Mouse (Mus musculus) liver, embryonic 11.5 days (tissue): ENCODE data around the gene Hcfc1. TPM values are rescaled to one million over a fixed set of nuclear protein-coding genes. Genes with fewer than 3 reads are reported as not detected.

Experiments used
- ATAC-seq: fragments of 200-750 bp; cut with Nextera tagmentation; replicated peaks from 2 replicates; pipeline ENCODE4 v1.8.0; 2017; ENCODE audit warnings: moderate number of reproducible peaks, mild to moderate bottlenecking, moderate TSS enrichment, moderate library complexity; ENCODE audit not compliant: low FRiP score
- DNase-seq: peaks from one replicate; pipeline ENCODE4 v3.0.0-alpha.2; 2017; ENCODE audit warnings: low spot score
- H3K27ac ChIP-seq: fragments of 300-500 bp; sonication (generic); 2 replicates; pipeline ENCODE4 v1.5.1; 2014; ENCODE audit warnings: mild to moderate bottlenecking, low read depth, low read length, control low read depth
- H3K27me3 ChIP-seq: fragments of 300-500 bp; sonication (generic); replicated peaks from 2 replicates; pipeline ENCODE4 v1.6.1; 2014; ENCODE audit warnings: low read length, mixed read lengths; ENCODE audit not compliant: control insufficient read depth, insufficient read depth
- H3K36me3 ChIP-seq: fragments of 300-500 bp; sonication (generic); 2 replicates; pipeline ENCODE4 v1.6.1; 2014; ENCODE audit warnings: mild to moderate bottlenecking, low read length, moderate library complexity, mixed read lengths; ENCODE audit not compliant: control insufficient read depth, insufficient read depth
- H3K4me1 ChIP-seq: fragments of 300-500 bp; sonication (generic); replicated peaks from 2 replicates; pipeline ENCODE4 v1.6.1; 2014; ENCODE audit warnings: low read length, mixed read lengths; ENCODE audit not compliant: control insufficient read depth, insufficient read depth
- H3K4me2 ChIP-seq: fragments of 300-500 bp; sonication (generic); 2 replicates; pipeline ENCODE4 v1.6.1; 2014; ENCODE audit warnings: mild to moderate bottlenecking, control low read depth, moderate library complexity
- H3K4me3 ChIP-seq: fragments of 300-500 bp; sonication (generic); 2 replicates; pipeline ENCODE4 v1.5.1; 2014; ENCODE audit warnings: low read depth, low read length, control low read depth
- H3K9ac ChIP-seq: fragments of 300-500 bp; sonication (generic); 2 replicates; pipeline ENCODE4 v1.6.1; 2014; ENCODE audit warnings: low read depth, low read length, control low read depth
- H3K9me3 ChIP-seq: fragments of 300-500 bp; sonication (generic); 2 replicates; pipeline ENCODE4 v1.6.1; 2016; ENCODE audit warnings: low read length, inconsistent platforms, mixed read lengths; ENCODE audit not compliant: control insufficient read depth
- WGBS: fragments of 180-500 bp; shearing (Covaris S2); extraction: QIAGEN DNeasy Blood & Tissue Kit; methylation state at CpG from one replicate; pipeline ENCODE4 v1.1.7; 2014; 5-methylcytosine and 5-hydroxymethylcytosine counted together
- polyA plus RNA-seq: library from polyadenylated mRNA; unstranded; fragments of >200 nt; fragmentation: Nextera tagmentation; extraction: Ambion mirVana; gene quantifications from 2 replicates; pipeline ENCODE4 v1.2.1, GENCODE M21; 2014

The Hcfc1 gene
- polyA plus RNA-seq, 1 experiment from 2014 or later: 72.8 TPM

GRCm38 (mm10) chrX:73954988-73955387, 11.2 kb downstream of the Hcfc1 start:
- 91% methylated on average over 6 of the region's 6 CpGs for WGBS

GRCm38 (mm10) chrX:73952603-73953002, 13.6 kb downstream of the Hcfc1 start:
- ATAC-seq: no peak
- WGBS: 88% methylated on average over 5 of the region's 5 CpGs

More at GRCm38 (mm10) chrX:73954988-73955387, 11.2 kb downstream of the Hcfc1 start:
- H3K4me2 ChIP-seq: no peak overlapping the region
- no peaks in the 10 kb centered on the region for H3K9me3 ChIP-seq
- H3K27me3 ChIP-seq: no peaks in the 10 kb centered on the region; the same call in 1 of the 2 replicates
- no peaks in the 10 kb centered on the region for H3K4me1 ChIP-seq
- no peak overlapping the region for H3K9ac ChIP-seq
- ATAC-seq (no peak), DNase-seq (no peak)
- H3K27ac ChIP-seq: no peak overlapping the region
- peaks cover 69% of the 10 kb centered on the region for H3K36me3 ChIP-seq
- H3K4me3 ChIP-seq: no peak overlapping the region

GRCm38 (mm10) chrX:73949341-73949740, 16.8 kb downstream of the Hcfc1 start:
- DNase-seq (no peak), ATAC-seq (no peak)
- WGBS: 87% methylated on average over 10 of the region's 10 CpGs
- H3K4me2 ChIP-seq: no peak overlapping the region
- H3K27me3 ChIP-seq: no peaks in the 10 kb centered on the region
- H3K4me3 ChIP-seq: no peak overlapping the region
- H3K9ac ChIP-seq: no peak overlapping the region
- peaks cover 63% of the 10 kb centered on the region for H3K36me3 ChIP-seq
- H3K9me3 ChIP-seq: no peaks in the 10 kb centered on the region
- H3K4me1 ChIP-seq: no peaks in the 10 kb centered on the region
- no peak overlapping the region for H3K27ac ChIP-seq

More at GRCm38 (mm10) chrX:73952603-73953002, 13.6 kb downstream of the Hcfc1 start:
- Histone ChIP-seq H3K4me3 (no peak overlapping the region), H3K27me3 (no peaks in the 10 kb centered on the region), H3K4me2 (no peak overlapping the region), H3K36me3 (peaks cover 66% of the 10 kb centered on the region), H3K27ac (no peak overlapping the region), H3K4me1 (no peaks in the 10 kb centered on the region), H3K9ac (no peak overlapping the region), H3K9me3 (no peaks in the 10 kb centered on the region)
- DNase-seq: no peak

DNA sequence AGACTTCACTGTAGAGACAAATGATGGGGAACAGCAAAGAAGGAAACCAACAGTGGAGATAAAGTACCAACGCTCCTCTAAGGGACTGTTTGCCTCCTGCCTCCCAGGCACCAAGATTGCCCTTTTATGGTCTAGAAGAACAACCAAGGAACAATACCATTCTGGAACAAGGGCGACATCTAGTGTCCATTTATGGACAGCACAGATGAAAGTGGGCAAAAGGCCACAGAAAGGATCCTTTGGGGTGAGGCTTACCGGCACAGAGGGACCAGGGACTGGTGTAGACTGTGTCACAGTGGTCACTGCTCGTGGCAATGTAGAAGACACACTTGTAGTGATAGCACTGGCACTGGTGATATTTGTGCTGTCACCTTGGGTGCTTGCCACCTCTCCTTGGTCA, 17.5 kb downstream of the Hcfc1 start:
- no peak overlapping the region for H3K4me2 ChIP-seq
- H3K9me3 ChIP-seq: no peaks in the 10 kb centered on the region
- H3K27me3 ChIP-seq: no peaks in the 10 kb centered on the region
- ATAC-seq: peak; percentile 29; the same call in 1 of the 2 replicates
- H3K27ac ChIP-seq: no peak overlapping the region
- WGBS: 37% methylated on average over 4 of the region's 4 CpGs
- H3K36me3 ChIP-seq: peaks cover 62% of the 10 kb centered on the region
- DNase-seq: no peak
- no peak overlapping the region for H3K9ac ChIP-seq
- no peak overlapping the region for H3K4me3 ChIP-seq
- no peaks in the 10 kb centered on the region for H3K4me1 ChIP-seq

GRCm38 (mm10) chrX:73946896-73947295, 19.3 kb downstream of the Hcfc1 start:
- Histone ChIP-seq H3K4me3 (no peak overlapping the region), H3K9ac (no peak overlapping the region), H3K36me3 (peaks cover 52% of the 10 kb centered on the region), H3K27me3 (no peaks in the 10 kb centered on the region), H3K4me1 (no peaks in the 10 kb centered on the region), H3K4me2 (no peak overlapping the region), H3K9me3 (no peaks in the 10 kb centered on the region), H3K27ac (no peak overlapping the region)
- 82% methylated on average over 6 of the region's 6 CpGs for WGBS
- DNase-seq: no peak
- no peak for ATAC-seq

DNA sequence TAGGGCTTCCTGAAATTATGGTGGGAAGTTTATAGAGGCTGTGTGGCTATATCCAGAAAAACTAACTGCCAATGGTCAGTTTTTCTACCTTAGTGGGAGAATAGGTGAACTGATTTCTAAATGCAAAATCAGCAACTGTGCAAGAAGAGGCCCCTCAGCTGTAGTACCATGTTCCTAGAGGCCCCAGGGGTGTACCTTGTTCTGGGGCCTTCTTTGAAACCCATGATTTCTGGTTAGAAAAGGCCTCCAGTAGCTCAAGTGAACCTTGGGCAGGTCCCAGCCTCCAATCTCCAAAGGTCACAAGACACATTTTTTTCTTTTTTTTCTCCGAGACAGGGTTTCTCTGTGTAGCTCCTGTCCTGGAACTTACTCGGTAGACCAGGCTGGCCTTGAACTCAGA, 23.9 kb downstream of the Hcfc1 start:
- H3K4me1 ChIP-seq: no peaks in the 10 kb centered on the region
- no peak for ATAC-seq
- H3K4me3 ChIP-seq: no peak overlapping the region
- WGBS: 82% methylated on average over 2 of the region's 2 CpGs
- no peaks in the 10 kb centered on the region for H3K9me3 ChIP-seq
- no peak overlapping the region for H3K27ac ChIP-seq
- no peaks in the 10 kb centered on the region for H3K27me3 ChIP-seq
- no peak overlapping the region for H3K4me2 ChIP-seq
- H3K9ac ChIP-seq: no peak overlapping the region
- H3K36me3 ChIP-seq: peaks cover 26% of the 10 kb centered on the region; the same call in 1 of the 2 replicates
- no peak for DNase-seq

DNA sequence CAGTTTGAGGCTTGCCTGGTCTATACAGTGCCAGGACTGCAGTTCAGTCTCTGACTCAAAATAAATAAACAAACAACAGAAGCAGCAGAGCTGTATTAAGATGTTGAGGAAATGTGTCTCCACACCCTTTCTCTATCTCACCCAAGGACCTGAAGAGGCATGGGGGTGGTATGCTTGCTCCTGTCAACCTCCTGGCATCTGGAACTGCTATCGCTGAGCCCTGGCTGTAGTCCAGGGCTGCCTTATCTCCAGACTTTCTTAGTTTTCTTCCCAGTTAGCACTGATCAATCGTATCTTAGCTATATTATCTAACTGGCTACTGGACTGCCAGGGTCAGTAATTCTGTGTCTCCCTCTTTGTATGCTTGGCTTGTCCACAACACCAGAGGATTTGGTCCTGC, 24.3 kb downstream of the Hcfc1 start:
- Histone ChIP-seq H3K4me2 (no peak overlapping the region), H3K4me3 (no peak overlapping the region), H3K9ac (no peak overlapping the region), H3K4me1 (no peaks in the 10 kb centered on the region), H3K36me3 (peaks cover 24% of the 10 kb centered on the region; the same call in 1 of the 2 replicates), H3K27me3 (no peaks in the 10 kb centered on the region), H3K9me3 (no peaks in the 10 kb centered on the region), H3K27ac (no peak overlapping the region)
- 54% methylated on average over 2 of the region's 2 CpGs for WGBS
- DNase-seq (no peak), ATAC-seq (no peak; the same call in 1 of the 2 replicates)

DNA sequence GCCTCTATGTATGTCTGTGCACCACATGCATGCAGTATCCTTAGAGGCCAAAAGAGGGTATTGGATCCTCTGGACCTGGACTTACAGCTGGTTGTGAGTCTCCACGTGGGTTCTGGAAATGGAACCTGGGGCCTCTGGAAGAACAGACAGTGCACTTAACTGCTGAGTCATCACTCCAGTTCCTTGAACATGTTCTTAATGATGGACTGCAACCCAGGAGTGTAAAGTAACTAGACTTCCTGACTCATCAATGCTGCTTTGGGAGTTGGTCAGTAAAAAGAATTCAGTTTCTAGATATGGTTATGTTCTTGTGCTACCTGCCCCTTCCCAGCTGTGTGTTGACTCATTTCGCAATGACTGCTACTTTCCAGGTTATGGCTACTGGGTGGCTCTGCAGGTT, 34.3 kb downstream of the Hcfc1 start:
- Histone ChIP-seq H3K9ac (no peak overlapping the region), H3K4me2 (no peak overlapping the region), H3K36me3 (no peaks in the 10 kb centered on the region), H3K27ac (no peak overlapping the region), H3K4me3 (no peak overlapping the region), H3K27me3 (no peaks in the 10 kb centered on the region; the same call in 1 of the 2 replicates), H3K4me1 (peaks cover 3% of the 10 kb centered on the region), H3K9me3 (no peaks in the 10 kb centered on the region)
- ATAC-seq: no peak
- no peak for DNase-seq
- WGBS: 61% methylated on average over 2 of the region's 2 CpGs

DNA sequence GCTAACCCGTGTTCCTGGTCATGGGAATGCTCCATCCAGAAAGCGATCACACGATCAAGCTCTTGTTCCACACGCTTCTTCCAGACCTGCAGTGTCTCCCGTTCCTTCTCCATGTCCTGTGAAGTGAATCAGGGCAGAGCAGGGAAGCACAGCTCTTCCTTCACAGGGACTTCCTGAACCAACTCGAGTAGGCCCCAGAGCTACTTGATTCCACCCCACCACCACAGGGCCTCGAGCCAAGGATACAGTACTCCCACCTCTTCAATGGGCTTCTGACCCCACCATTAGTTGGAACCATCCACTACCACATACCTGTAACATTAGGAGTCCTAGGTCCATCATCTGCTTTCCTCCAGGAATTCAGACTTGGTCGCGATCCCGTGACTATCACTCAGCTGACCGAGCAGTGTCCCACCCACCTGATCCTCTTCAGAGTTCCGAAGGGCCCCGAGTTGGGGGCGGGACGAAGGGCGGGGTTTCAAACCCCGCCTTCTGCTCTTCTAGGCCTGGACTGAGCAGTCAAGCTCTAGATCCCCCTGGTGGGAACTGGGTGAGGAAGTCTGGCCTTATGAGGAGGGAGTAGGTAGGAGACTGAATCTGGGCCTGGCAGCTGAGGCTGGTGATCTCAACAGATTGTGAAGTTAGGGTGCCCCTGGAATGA, 35.6 kb downstream of the Hcfc1 start, which contains the start of gene Renbp:
Gene Renbp, minus strand, starts transcription at position 449 of the 661 bp plus-strand sequence.
- Histone ChIP-seq H3K27me3 (no peaks in the 10 kb centered on the region; the same call in 1 of the 2 replicates), H3K4me2 (peak within 1 kb of the TSS; percentile 64), H3K36me3 (no peaks in the 10 kb centered on the region), H3K27ac (no peak within 1 kb of the TSS), H3K9me3 (no peaks in the 10 kb centered on the region), H3K4me1 (peaks cover 3% of the 10 kb centered on the region), H3K9ac (peak within 1 kb of the TSS; percentile 57), H3K4me3 (peak within 1 kb of the TSS; percentile 42)
- WGBS: 34% methylated on average over 17 of the region's 17 CpGs
- peak; percentile 69 for DNase-seq
- peak; percentile 90 for ATAC-seq
